Mouse (Mus musculus): Measurements from ENCODE around the gene Igsf9. TPM values are rescaled to one million over a fixed set of nuclear protein-coding genes. Genes with fewer than 3 reads are reported as not detected.
A peak's percentile ranks its signal among the peaks of the same experiment; 100 is the strongest.

Igsf9 gene
- polyA plus RNA-seq, 1 experiment from 2014 or later, result 1.1 TPM

- TF ChIP-seq CTCF (IDR thresholded peaks at IDR 0.05) (no peak), EP300 (IDR thresholded peaks at IDR 0.05) (peak; percentile 44; the same call in 1 of the 2 replicates)
- Histone ChIP-seq H3K27me3 (replicated peaks; ENCODE audit: insufficient read depth, low read length) (no peaks in the 10 kb centered on the region), H3K4me1 (ENCODE audit: insufficient read depth, low read depth, low read length) (peaks cover 30% of the 10 kb centered on the region), H3K4me2 (replicated peaks; ENCODE audit: low read depth, low read length) (peak overlapping the region; percentile 25; the same call in 1 of the 2 replicates), H3K36me3 (ENCODE audit: insufficient read depth, low read length) (peaks cover 29% of the 10 kb centered on the region), H3K27ac (ENCODE audit: low read length) (peak overlapping the region; percentile 72), H3K9me3 (ENCODE audit: low read length) (no peaks in the 10 kb centered on the region), H3K9ac (replicated peaks; ENCODE audit: low read depth) (no peak overlapping the region), H3K4me3 (ENCODE audit: low read depth, low read length) (no peak overlapping the region)
- ATAC-seq (peak; percentile 39), DNase-seq (ENCODE audit: low spot score) (peak; percentile 80)
- WGBS, result 51% methylated on average over 8 of the region's 8 CpGs
Observed at GRCm38 (mm10) chr1:172509983-172510382, 28.4 kb downstream of the Igsf9 start.

DNA sequence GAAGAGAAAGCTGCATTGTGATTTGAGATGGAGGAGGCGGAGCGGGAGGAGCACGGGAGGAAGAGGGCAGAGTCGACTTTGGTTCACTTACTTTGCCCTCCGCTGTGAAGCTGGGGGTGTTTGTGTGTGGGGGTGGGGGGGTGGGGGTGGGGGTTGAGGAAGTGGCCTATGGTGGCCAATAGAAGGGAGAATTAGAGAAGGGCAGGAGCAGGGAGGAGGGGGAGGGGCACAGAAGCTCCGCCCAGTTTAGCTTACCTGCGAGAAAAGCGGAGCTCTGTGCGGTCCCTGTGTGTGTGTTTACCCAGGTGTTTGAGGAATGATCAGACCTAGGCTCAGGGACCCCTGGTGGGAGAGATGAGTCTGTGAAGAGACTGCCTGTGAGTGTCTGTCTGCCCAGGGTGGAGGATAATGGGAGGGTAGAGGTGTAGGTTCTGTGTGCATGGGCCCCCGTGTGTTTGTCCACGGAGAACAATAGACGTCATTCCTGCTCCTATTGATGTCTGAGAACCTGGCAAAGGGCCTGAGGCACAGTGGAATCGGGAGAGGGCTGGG lies 28.9 kb downstream of the Igsf9 start:
- peak; percentile 58 for ATAC-seq

DNA sequence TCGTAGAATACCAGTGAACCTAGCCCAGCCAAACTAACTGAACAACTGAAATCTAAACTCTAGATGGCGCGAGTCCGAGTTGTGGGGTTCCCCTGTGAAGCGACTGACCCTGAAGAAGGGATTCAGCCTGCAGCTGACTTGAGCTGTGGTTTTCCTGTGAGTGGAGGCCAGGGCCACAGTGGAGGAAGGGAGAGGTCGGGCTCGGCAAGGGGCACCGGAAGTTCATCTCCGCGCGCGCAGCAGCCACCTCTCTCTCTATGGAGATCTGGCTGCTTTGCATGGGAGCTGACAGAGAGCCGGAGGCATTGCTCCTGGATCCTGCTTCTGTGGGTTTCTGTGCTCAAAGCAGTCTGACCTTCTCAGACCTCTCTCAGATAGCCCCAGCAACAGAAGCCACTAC lies 31.4 kb downstream of the Igsf9 start:
- Histone ChIP-seq H3K4me2 (replicated peaks; ENCODE audit: low read depth, low read length) (peak overlapping the region; percentile 36), H3K36me3 (ENCODE audit: insufficient read depth, low read length) (peaks cover 7% of the 10 kb centered on the region), H3K9me3 (ENCODE audit: low read length) (peaks cover 5% of the 10 kb centered on the region; the same call in 1 of the 2 replicates), H3K27ac (ENCODE audit: low read length) (peak overlapping the region; percentile 79), H3K4me1 (ENCODE audit: insufficient read depth, low read depth, low read length) (peaks cover 26% of the 10 kb centered on the region), H3K4me3 (ENCODE audit: low read depth, low read length) (no peak overlapping the region), H3K27me3 (replicated peaks; ENCODE audit: insufficient read depth, low read length) (no peaks in the 10 kb centered on the region), H3K9ac (replicated peaks; ENCODE audit: low read depth) (no peak overlapping the region)
- TF ChIP-seq EP300 (IDR thresholded peaks at IDR 0.05) (no peak), CTCF (IDR thresholded peaks at IDR 0.05) (peak; percentile 56)
- ATAC-seq, result peak; percentile 25
- 12% methylated on average over 13 of the region's 13 CpGs for WGBS
- DNase-seq (ENCODE audit: low spot score), result peak; percentile 79

More for the DNA sequence above, 28.9 kb downstream of the Igsf9 start:
- peaks cover 24% of the 10 kb centered on the region for H3K36me3 ChIP-seq (ENCODE audit: insufficient read depth, low read length)
- peak; percentile 14; the same call in 1 of the 2 replicates for TF ChIP-seq CTCF (IDR thresholded peaks at IDR 0.05)
- no peak for TF ChIP-seq EP300 (IDR thresholded peaks at IDR 0.05)
- no peak overlapping the region for H3K9ac ChIP-seq (replicated peaks; ENCODE audit: low read depth)
- H3K4me2 ChIP-seq (replicated peaks; ENCODE audit: low read depth, low read length), result peak overlapping the region; percentile 25; the same call in 1 of the 2 replicates
- H3K27ac ChIP-seq (ENCODE audit: low read length), result peak overlapping the region; percentile 72
- H3K9me3 ChIP-seq (ENCODE audit: low read length), result no peaks in the 10 kb centered on the region
- WGBS, result 27% methylated on average over 13 of the region's 13 CpGs
- H3K4me3 ChIP-seq (ENCODE audit: low read depth, low read length), result no peak overlapping the region
- DNase-seq (ENCODE audit: low spot score), result peak; percentile 77
- H3K4me1 ChIP-seq (ENCODE audit: insufficient read depth, low read depth, low read length), result peaks cover 26% of the 10 kb centered on the region
- H3K27me3 ChIP-seq (replicated peaks; ENCODE audit: insufficient read depth, low read length), result no peaks in the 10 kb centered on the region

DNA sequence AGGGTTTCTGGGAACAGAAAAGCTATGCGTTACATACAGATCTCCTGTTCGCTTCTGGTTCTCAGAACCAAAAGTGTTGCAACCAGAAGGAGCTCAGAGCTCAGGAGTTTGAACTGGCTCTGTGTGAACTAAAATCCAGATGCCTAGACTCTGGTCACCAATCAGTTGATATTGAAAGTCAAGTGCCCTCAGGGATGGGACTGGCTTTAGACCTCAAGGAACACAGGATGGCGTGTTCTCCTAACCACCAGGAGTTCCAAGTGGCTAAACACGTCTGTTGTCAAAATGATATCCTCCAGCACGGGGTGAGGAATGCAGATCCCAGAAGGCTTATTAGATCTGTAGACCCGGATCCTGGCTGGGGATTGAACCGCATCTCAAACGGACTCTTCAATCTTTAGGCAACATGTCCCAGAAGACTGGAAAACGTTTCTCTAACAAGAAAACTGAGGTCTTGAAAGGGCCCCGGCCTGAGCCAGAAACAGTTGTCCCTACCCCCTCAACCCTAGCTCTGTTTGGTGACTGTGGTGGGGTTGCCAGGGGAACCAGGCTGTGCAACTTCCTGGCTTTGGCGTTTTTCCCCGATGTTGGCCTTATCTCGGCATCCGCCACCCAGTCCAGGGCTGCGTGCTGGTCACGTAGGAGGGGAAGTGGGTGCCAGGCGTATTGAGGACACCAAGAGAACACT lies 32.1 kb downstream of the Igsf9 start:
- Histone ChIP-seq H3K27me3 (replicated peaks; ENCODE audit: insufficient read depth, low read length) (no peaks in the 10 kb centered on the region), H3K27ac (ENCODE audit: low read length) (peak overlapping the region; percentile 79), H3K9ac (replicated peaks; ENCODE audit: low read depth) (no peak overlapping the region), H3K36me3 (ENCODE audit: insufficient read depth, low read length) (peaks cover 3% of the 10 kb centered on the region; the same call in 1 of the 2 replicates), H3K4me2 (replicated peaks; ENCODE audit: low read depth, low read length) (peak overlapping the region; percentile 36), H3K4me1 (ENCODE audit: insufficient read depth, low read depth, low read length) (peaks cover 26% of the 10 kb centered on the region), H3K4me3 (ENCODE audit: low read depth, low read length) (no peak overlapping the region), H3K9me3 (ENCODE audit: low read length) (peaks cover 5% of the 10 kb centered on the region; the same call in 1 of the 2 replicates)
- TF ChIP-seq CTCF (IDR thresholded peaks at IDR 0.05) (no peak), EP300 (IDR thresholded peaks at IDR 0.05) (peak; percentile 54; the same call in 1 of the 2 replicates)
- 22% methylated on average over 17 of the region's 17 CpGs for WGBS
- ATAC-seq (peak; percentile 84), DNase-seq (ENCODE audit: low spot score) (peak; percentile 95)

GRCm38 (mm10) chr1:172514213-172514529 lies 32.6 kb downstream of the Igsf9 start:
- TF ChIP-seq EP300 (IDR thresholded peaks at IDR 0.05) (no peak), CTCF (IDR thresholded peaks at IDR 0.05) (no peak)
- H3K36me3 ChIP-seq (ENCODE audit: insufficient read depth, low read length), result no peaks in the 10 kb centered on the region; the same call in 1 of the 2 replicates
- H3K4me1 ChIP-seq (ENCODE audit: insufficient read depth, low read depth, low read length), result peaks cover 26% of the 10 kb centered on the region
- ATAC-seq (no peak), DNase-seq (ENCODE audit: low spot score) (no peak)
- H3K4me2 ChIP-seq (replicated peaks; ENCODE audit: low read depth, low read length), result 0 out of 2 replicates have a peak overlapping the region, but pooled peaks have one; percentile 36
- peaks cover 5% of the 10 kb centered on the region; the same call in 1 of the 2 replicates for H3K9me3 ChIP-seq (ENCODE audit: low read length)
- 43% methylated on average over 4 of the region's 4 CpGs for WGBS
- no peak overlapping the region for H3K9ac ChIP-seq (replicated peaks; ENCODE audit: low read depth)
- H3K4me3 ChIP-seq (ENCODE audit: low read depth, low read length), result no peak overlapping the region
- H3K27me3 ChIP-seq (replicated peaks; ENCODE audit: insufficient read depth, low read length), result no peaks in the 10 kb centered on the region
- H3K27ac ChIP-seq (ENCODE audit: low read length), result peak overlapping the region; percentile 79

- Histone ChIP-seq H3K36me3 (ENCODE audit: insufficient read depth, low read length) (no peaks in the 10 kb centered on the region; the same call in 1 of the 2 replicates), H3K4me3 (ENCODE audit: low read depth, low read length) (no peak overlapping the region), H3K9me3 (ENCODE audit: low read length) (peaks cover 5% of the 10 kb centered on the region; the same call in 1 of the 2 replicates), H3K4me2 (replicated peaks; ENCODE audit: low read depth, low read length) (no peak overlapping the region), H3K27ac (ENCODE audit: low read length) (peak overlapping the region; percentile 79), H3K9ac (replicated peaks; ENCODE audit: low read depth) (no peak overlapping the region), H3K27me3 (replicated peaks; ENCODE audit: insufficient read depth, low read length) (no peaks in the 10 kb centered on the region), H3K4me1 (ENCODE audit: insufficient read depth, low read depth, low read length) (peaks cover 26% of the 10 kb centered on the region)
- ATAC-seq, result no peak
- WGBS, result 51% methylated on average over 7 of the region's 7 CpGs
- TF ChIP-seq EP300 (IDR thresholded peaks at IDR 0.05) (0 out of 2 replicates have a peak, but pooled peaks have one; percentile 20), CTCF (IDR thresholded peaks at IDR 0.05) (no peak)
- DNase-seq (ENCODE audit: low spot score), result peak; percentile 65
Observed at GRCm38 (mm10) chr1:172514551-172515268, 33.1 kb downstream of the Igsf9 start.
